Mouse (Mus musculus): ENCODE measurements around the gene Adprh. TPM values are rescaled to one million over a fixed set of nuclear protein-coding genes. Genes with fewer than 3 reads are reported as not detected.

Adprh gene
- total RNA-seq, 1 experiment: 70.2 TPM

DNA sequence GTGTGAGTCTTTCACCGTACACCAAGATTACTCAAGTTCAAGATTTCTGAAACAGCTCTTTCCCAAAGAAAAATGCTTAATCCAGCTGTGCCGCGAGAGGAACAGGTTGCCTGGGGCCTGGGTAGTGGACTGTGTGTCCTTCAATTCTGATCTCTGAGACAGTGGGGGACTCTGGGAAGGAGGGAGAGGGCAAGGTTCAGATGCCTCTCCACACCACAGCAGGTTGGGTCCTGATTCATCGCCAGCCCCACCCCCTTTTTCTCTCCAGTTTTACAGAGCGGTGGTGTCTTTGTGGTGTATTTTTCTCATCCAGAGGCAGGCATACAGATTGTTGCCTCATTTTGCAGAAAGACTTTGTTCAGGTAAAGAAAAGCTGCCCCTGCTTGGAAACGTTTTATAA is 54.2 kb downstream of the Adprh start:
- H3K27ac ChIP-seq (ENCODE audit: insufficient read depth, low read depth, low read length, poor library complexity, severe bottlenecking): no peak overlapping the region
- DNase-seq (ENCODE audit: low read depth, low spot score): no peak
- H3K9me3 ChIP-seq (ENCODE audit: control insufficient read depth, insufficient read depth, low read depth, low read length): no peaks in the 10 kb centered on the region
- no peak overlapping the region for H3K9ac ChIP-seq (ENCODE audit: insufficient read depth, low read depth, low read length, poor library complexity, severe bottlenecking)
- peaks cover 0 to 19% of the 10 kb centered on the region in 2 experiments; a peak in 2 of 4 replicates for H3K4me1 ChIP-seq (ENCODE audit: control insufficient read depth in 2 of 2, insufficient read depth in 2 of 2, low read length in 2 of 2, poor library complexity in 1 of 2)
- in situ Hi-C loops (cut with MboI; ENCODE audit: low sequenced_read_pairs in 2 of 2, unreplicated experiment in 2 of 2): no loop called here
- H3K4me3 ChIP-seq (ENCODE audit: insufficient read depth in 1 of 2, low read depth in 1 of 2, low read length in 2 of 2, poor library complexity in 1 of 2, severe bottlenecking in 1 of 2): no peak overlapping the region
- TF ChIP-seq ZNF384 (IDR thresholded peaks at IDR 0.05; ENCODE audit: low read depth, low read length) (no peak), CHD2 (IDR thresholded peaks at IDR 0.05; ENCODE audit: low read depth, low read length) (no peak), MAFK (IDR thresholded peaks at IDR 0.05; ENCODE audit: insufficient read depth, low read depth, low read length) (no peak), ZC3H11A (IDR thresholded peaks at IDR 0.05; ENCODE audit: borderline replicate concordance, low read depth, low read length) (no peak), HCFC1 (IDR thresholded peaks at IDR 0.05; ENCODE audit: borderline replicate concordance, insufficient read depth, low read length) (no peak)
- H3K36me3 ChIP-seq (ENCODE audit: control insufficient read depth, insufficient read depth, low read length, poor library complexity, severe bottlenecking): no peaks in the 10 kb centered on the region

DNA sequence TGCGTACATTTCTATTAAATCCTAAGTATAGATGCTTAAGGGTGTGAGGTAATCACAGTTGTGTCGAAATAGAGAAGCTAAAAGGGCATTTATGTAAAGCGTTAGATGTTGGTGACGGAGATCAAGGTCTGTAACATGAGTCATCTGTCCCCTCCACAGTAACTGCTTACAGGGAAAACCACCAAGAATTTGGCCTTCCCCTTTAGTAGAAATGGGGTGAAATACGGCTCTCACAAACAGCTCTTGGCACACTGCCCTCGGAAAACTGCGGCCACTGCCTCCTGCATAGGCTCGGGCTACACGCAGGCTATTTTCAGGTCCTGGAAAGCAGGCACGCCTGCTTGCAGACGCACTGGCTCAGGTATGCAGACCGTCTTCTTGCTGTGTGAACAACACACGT is 56.3 kb downstream of the Adprh start:
- H3K4me3 ChIP-seq (ENCODE audit: insufficient read depth in 1 of 2, low read depth in 1 of 2, low read length in 2 of 2, poor library complexity in 1 of 2, severe bottlenecking in 1 of 2): no peak overlapping the region
- H3K9me3 ChIP-seq (ENCODE audit: control insufficient read depth, insufficient read depth, low read depth, low read length): no peaks in the 10 kb centered on the region
- H3K4me1 ChIP-seq (ENCODE audit: control insufficient read depth in 2 of 2, insufficient read depth in 2 of 2, low read length in 2 of 2, poor library complexity in 1 of 2): peaks cover 2 to 25% of the 10 kb centered on the region in 2 experiments; a peak in 3 of 4 replicates
- DNase-seq (ENCODE audit: low read depth, low spot score): no peak
- H3K36me3 ChIP-seq (ENCODE audit: control insufficient read depth, insufficient read depth, low read length, poor library complexity, severe bottlenecking): no peaks in the 10 kb centered on the region
- no peak overlapping the region for H3K9ac ChIP-seq (ENCODE audit: insufficient read depth, low read depth, low read length, poor library complexity, severe bottlenecking)
- in situ Hi-C loops (cut with MboI; ENCODE audit: low sequenced_read_pairs in 2 of 2, unreplicated experiment in 2 of 2): no loop called here
- H3K27ac ChIP-seq (ENCODE audit: insufficient read depth, low read depth, low read length, poor library complexity, severe bottlenecking): no peak overlapping the region
- TF ChIP-seq HCFC1 (IDR thresholded peaks at IDR 0.05; ENCODE audit: borderline replicate concordance, insufficient read depth, low read length) (no peak), MAFK (IDR thresholded peaks at IDR 0.05; ENCODE audit: insufficient read depth, low read depth, low read length) (no peak), ZC3H11A (IDR thresholded peaks at IDR 0.05; ENCODE audit: borderline replicate concordance, low read depth, low read length) (no peak)

DNA sequence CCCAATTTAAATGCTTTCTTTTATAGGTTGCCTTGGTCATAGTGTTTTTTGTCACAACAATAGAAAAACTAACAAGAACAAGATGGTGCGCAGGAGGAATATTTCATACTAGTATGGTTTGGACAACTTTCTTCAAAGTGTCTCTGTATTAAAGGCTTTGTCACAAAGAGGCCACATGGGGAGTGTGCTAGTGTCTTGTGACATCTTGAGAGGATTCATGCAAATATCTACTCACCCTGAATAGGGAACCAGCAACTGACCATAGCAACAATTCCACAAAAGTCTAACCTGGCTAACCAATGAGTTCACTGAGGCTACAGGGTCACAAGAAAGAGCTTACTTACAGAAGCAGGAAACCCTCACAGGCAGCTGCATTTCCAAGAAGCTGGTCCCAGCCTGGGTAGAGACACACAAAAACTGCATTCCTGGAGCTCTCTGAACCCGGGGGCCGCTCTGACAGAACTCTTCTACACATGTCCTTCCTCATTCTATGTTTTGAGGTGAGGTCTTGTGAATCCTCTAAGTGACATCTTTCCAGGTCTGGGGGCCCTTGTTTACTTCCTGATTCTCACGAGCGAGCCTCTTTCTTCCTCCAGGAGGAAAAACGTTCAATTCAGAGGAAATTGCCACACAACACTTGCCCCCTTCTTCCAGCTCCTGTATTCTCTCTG is 57.3 kb downstream of the Adprh start:
- in situ Hi-C loops (cut with MboI; ENCODE audit: low sequenced_read_pairs in 2 of 2, unreplicated experiment in 2 of 2): no loop called here
- H3K9ac ChIP-seq (ENCODE audit: insufficient read depth, low read depth, low read length, poor library complexity, severe bottlenecking): no peak overlapping the region
- H3K4me1 ChIP-seq (ENCODE audit: control insufficient read depth in 2 of 2, insufficient read depth in 2 of 2, low read length in 2 of 2, poor library complexity in 1 of 2): peaks cover 2 to 18% of the 10 kb centered on the region in 2 experiments; a peak in 3 of 4 replicates
- DNase-seq (ENCODE audit: low read depth, low spot score): no peak
- no peaks in the 10 kb centered on the region for H3K9me3 ChIP-seq (ENCODE audit: control insufficient read depth, insufficient read depth, low read depth, low read length)
- H3K36me3 ChIP-seq (ENCODE audit: control insufficient read depth, insufficient read depth, low read length, poor library complexity, severe bottlenecking): no peaks in the 10 kb centered on the region
- TF ChIP-seq MAFK (IDR thresholded peaks at IDR 0.05; ENCODE audit: insufficient read depth, low read depth, low read length): no peak
- no peak for TF ChIP-seq ZC3H11A (IDR thresholded peaks at IDR 0.05; ENCODE audit: borderline replicate concordance, low read depth, low read length)
- no peak for TF ChIP-seq ZNF384 (IDR thresholded peaks at IDR 0.05; ENCODE audit: low read depth, low read length)
- TF ChIP-seq HCFC1 (IDR thresholded peaks at IDR 0.05; ENCODE audit: borderline replicate concordance, insufficient read depth, low read length): no peak
- no peak for TF ChIP-seq CHD2 (IDR thresholded peaks at IDR 0.05; ENCODE audit: low read depth, low read length)
- no peak overlapping the region for H3K4me3 ChIP-seq (ENCODE audit: insufficient read depth in 1 of 2, low read depth in 1 of 2, low read length in 2 of 2, poor library complexity in 1 of 2, severe bottlenecking in 1 of 2)
- H3K27ac ChIP-seq (ENCODE audit: insufficient read depth, low read depth, low read length, poor library complexity, severe bottlenecking): no peak overlapping the region

DNA sequence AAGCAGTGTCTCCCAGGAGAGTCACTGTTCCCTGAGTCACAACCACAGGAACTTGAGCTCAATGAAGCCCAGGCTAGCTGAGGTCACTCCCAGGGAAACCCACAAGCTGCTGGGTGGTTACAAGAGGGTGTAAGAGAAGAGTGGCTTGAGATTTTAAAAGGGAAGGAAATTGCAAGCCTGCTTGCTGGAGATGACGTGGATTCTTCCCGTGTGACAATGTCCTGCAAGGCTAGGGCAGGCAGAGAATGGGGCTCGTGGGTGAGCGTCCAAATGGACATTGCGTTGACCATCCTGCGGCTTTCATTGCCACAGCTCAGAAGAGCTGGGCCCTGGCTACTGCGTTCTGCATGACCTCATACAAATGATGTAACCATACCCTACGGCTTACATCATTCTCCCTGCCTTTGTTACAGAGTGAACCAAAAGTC is 58.3 kb downstream of the Adprh start:
- Histone ChIP-seq H3K27ac (ENCODE audit: insufficient read depth, low read depth, low read length, poor library complexity, severe bottlenecking) (no peak overlapping the region), H3K36me3 (ENCODE audit: control insufficient read depth, insufficient read depth, low read length, poor library complexity, severe bottlenecking) (no peaks in the 10 kb centered on the region), H3K4me1 (ENCODE audit: control insufficient read depth in 2 of 2, insufficient read depth in 2 of 2, low read length in 2 of 2, poor library complexity in 1 of 2) (peaks cover 2 to 12% of the 10 kb centered on the region in 2 experiments; a peak in 2 of 4 replicates), H3K4me3 (ENCODE audit: insufficient read depth in 1 of 2, low read depth in 1 of 2, low read length in 2 of 2, poor library complexity in 1 of 2, severe bottlenecking in 1 of 2) (no peak overlapping the region), H3K9ac (ENCODE audit: insufficient read depth, low read depth, low read length, poor library complexity, severe bottlenecking) (no peak overlapping the region), H3K9me3 (ENCODE audit: control insufficient read depth, insufficient read depth, low read depth, low read length) (no peaks in the 10 kb centered on the region)
- no peak for DNase-seq (ENCODE audit: low read depth, low spot score)
- in situ Hi-C loops (cut with MboI; ENCODE audit: low sequenced_read_pairs in 2 of 2, unreplicated experiment in 2 of 2): no loop called here
- TF ChIP-seq MAFK (IDR thresholded peaks at IDR 0.05; ENCODE audit: insufficient read depth, low read depth, low read length) (no peak), ZC3H11A (IDR thresholded peaks at IDR 0.05; ENCODE audit: borderline replicate concordance, low read depth, low read length) (no peak), HCFC1 (IDR thresholded peaks at IDR 0.05; ENCODE audit: borderline replicate concordance, insufficient read depth, low read length) (no peak), CHD2 (IDR thresholded peaks at IDR 0.05; ENCODE audit: low read depth, low read length) (no peak), ZNF384 (IDR thresholded peaks at IDR 0.05; ENCODE audit: low read depth, low read length) (no peak)

Other genes with a start within 250 kb of the Adprh start
- 0.16 and 0.18 TPM in 2 replicates for gene Nr1i2, start 157.9 kb downstream of the Adprh start, total RNA-seq (2012; rRNA removed)
- gene Maats1, start 110.6 kb downstream of the Adprh start, total RNA-seq (2012; rRNA removed): 1.1 and 1.8 TPM in 2 replicates
- gene Cox17, start 105.7 kb downstream of the Adprh start, total RNA-seq (2012; rRNA removed): 185 and 249 TPM in 2 replicates
- not detected in 2 replicates for gene Gm21987, start 105.7 kb downstream of the Adprh start, total RNA-seq (2012; rRNA removed)
- 0.49 and 0.58 TPM in 2 replicates for gene Popdc2, start 90.5 kb downstream of the Adprh start, total RNA-seq (2012; rRNA removed)
- 4.9 and 6.0 TPM in 2 replicates for gene Pla1a, start 19.6 kb downstream of the Adprh start, total RNA-seq (2012; rRNA removed)
- 11.1 and 15.2 TPM in 2 replicates for gene Cd80, start 2.9 kb upstream of the Adprh start, total RNA-seq (2012; rRNA removed)
- 26.9 and 36.9 TPM in 2 replicates for gene Timmdc1, start 70.0 kb upstream of the Adprh start, total RNA-seq (2012; rRNA removed)
- gene Poglut1, start 97.6 kb upstream of the Adprh start, total RNA-seq (2012; rRNA removed): 76.6 and 89.7 TPM in 2 replicates
- 124 and 141 TPM in 2 replicates for gene Tmem39a, start 106.0 kb upstream of the Adprh start, total RNA-seq (2012; rRNA removed)

All from ES-E14 (cell line).